Mouse (Mus musculus) cerebral cortex, adult 2 months (tissue): ENCODE data around the gene Tatdn2.

Experiments
- WGBS: fragments of 180-500 bp; shearing (Covaris S2); methylation state at CpG from one replicate; pipeline ENCODE4 v1.1.7; 2018; 5-methylcytosine and 5-hydroxymethylcytosine counted together

Gene Tatdn2

GRCm38 (mm10) chr6:113696582-113697221, at the start of gene Tatdn2:
Gene Tatdn2 (plus strand): TSS chr6:113697050.
- under 1% methylated on average over 58 of the region's 58 CpGs for WGBS

GRCm38 (mm10) chr6:113649346-113650196, 47.3 kb upstream of the Tatdn2 start:
- 84% methylated on average over 7 of the region's 7 CpGs for WGBS

- 71% methylated on average over 4 of the region's 4 CpGs for WGBS
Measured at GRCm38 (mm10) chr6:113650197-113650640, 46.6 kb upstream of the Tatdn2 start.

- WGBS, result 80% methylated on average over 3 of the region's 3 CpGs
Measured at GRCm38 (mm10) chr6:113651626-113652025, 45.2 kb upstream of the Tatdn2 start.

- WGBS, result 94% methylated on average over 7 of the region's 7 CpGs
Measured at GRCm38 (mm10) chr6:113653551-113653950, 43.3 kb upstream of the Tatdn2 start.

GRCm38 (mm10) chr6:113654102-113654501, 42.7 kb upstream of the Tatdn2 start:
- 75% methylated on average over 8 of the region's 8 CpGs for WGBS

- 84% methylated on average over 16 of the region's 16 CpGs for WGBS
Measured at GRCm38 (mm10) chr6:113654753-113655397, 42.0 kb upstream of the Tatdn2 start.

- 88% methylated on average over 3 of the region's 3 CpGs for WGBS
Measured at GRCm38 (mm10) chr6:113655475-113655874, 41.4 kb upstream of the Tatdn2 start.

GRCm38 (mm10) chr6:113656847-113657246, 40.0 kb upstream of the Tatdn2 start:
- WGBS, result 69% methylated on average over 6 of the region's 6 CpGs

GRCm38 (mm10) chr6:113658226-113658625, 38.6 kb upstream of the Tatdn2 start:
- WGBS, result 32% methylated on average over 3 of the region's 3 CpGs

- WGBS, result 39% methylated on average over 8 of the region's 8 CpGs
Measured at GRCm38 (mm10) chr6:113659648-113660491, 37.0 kb upstream of the Tatdn2 start.

GRCm38 (mm10) chr6:113660492-113661352, 36.1 kb upstream of the Tatdn2 start:
- WGBS, result 60% methylated on average over 14 of the region's 14 CpGs

- 60% methylated on average over 12 of the region's 12 CpGs for WGBS
Measured at GRCm38 (mm10) chr6:113661353-113662241, 35.3 kb upstream of the Tatdn2 start.

GRCm38 (mm10) chr6:113662964-113663700, 33.7 kb upstream of the Tatdn2 start:
- WGBS, result 80% methylated on average over 8 of the region's 8 CpGs

- WGBS, result 91% methylated on average over 7 of the region's 7 CpGs
Measured at GRCm38 (mm10) chr6:113664305-113664704, 32.5 kb upstream of the Tatdn2 start.

GRCm38 (mm10) chr6:113667611-113668122, 29.2 kb upstream of the Tatdn2 start:
- WGBS, result 73% methylated on average over 8 of the region's 8 CpGs

- WGBS, result 45% methylated on average over 15 of the region's 15 CpGs
Measured at GRCm38 (mm10) chr6:113668287-113669154, 28.3 kb upstream of the Tatdn2 start.

GRCm38 (mm10) chr6:113669821-113670220, 27.0 kb upstream of the Tatdn2 start:
- 93% methylated on average over 7 of the region's 7 CpGs for whole genome bisulfite sequencing
